Mouse (Mus musculus): ENCODE results near the gene Samd4b.

GRCm38 (mm10) chr7:28401030-28401429 is 196.9 kb downstream of the Samd4b start:
- no peak for TF ChIP-seq CTCF (IDR thresholded peaks at IDR 0.05; ENCODE audit: low read depth)
- no peak for TF ChIP-seq EP300 (IDR thresholded peaks at IDR 0.05; ENCODE audit: low read depth)

All from heart, postnatal 0 days (tissue).